Mouse (Mus musculus): ENCODE measurements around the gene Tmem40.

GRCm38 (mm10) chr6:115688589-115688988, 73.6 kb downstream of the Tmem40 start:
- TF ChIP-seq EP300 (optimal IDR thresholded peaks at IDR 0.05) (no peak), CTCF (IDR thresholded peaks at IDR 0.05; ENCODE audit: low read depth) (no peak)

All from stomach, postnatal 0 days (tissue).